Mouse (Mus musculus): ENCODE results near the gene Faim2.

GRCm38 (mm10) chr15:99510621-99511020, 17.3 kb downstream of the Faim2 start:
- TF ChIP-seq HCFC1 (IDR thresholded peaks at IDR 0.05; ENCODE audit: borderline replicate concordance, insufficient read depth, low read length) (no peak), MAFK (IDR thresholded peaks at IDR 0.05; ENCODE audit: insufficient read depth, low read depth, low read length) (no peak), CHD2 (IDR thresholded peaks at IDR 0.05; ENCODE audit: low read depth, low read length) (no peak), ZNF384 (IDR thresholded peaks at IDR 0.05; ENCODE audit: low read depth, low read length) (no peak), ZC3H11A (IDR thresholded peaks at IDR 0.05; ENCODE audit: borderline replicate concordance, low read depth, low read length) (no peak)
